Mouse (Mus musculus): ENCODE measurements around the gene Slc5a6.

The Slc5a6 gene

GRCm38 (mm10) chr5:31000122-31000521, 48.6 kb downstream of the Slc5a6 start:
- no peak for DNase-seq (ENCODE audit: low spot score)

- no peak for DNase-seq (ENCODE audit: low spot score)
These were observed 49.4 kb downstream of the Slc5a6 start for GRCm38 (mm10) chr5:30999324-30999723.

GRCm38 (mm10) chr5:30998306-30998705, 50.4 kb downstream of the Slc5a6 start:
- DNase-seq (ENCODE audit: low spot score): no peak

GRCm38 (mm10) chr5:30994910-30995635, 53.7 kb downstream of the Slc5a6 start:
- no peak for DNase-seq (ENCODE audit: low spot score)

DNA sequence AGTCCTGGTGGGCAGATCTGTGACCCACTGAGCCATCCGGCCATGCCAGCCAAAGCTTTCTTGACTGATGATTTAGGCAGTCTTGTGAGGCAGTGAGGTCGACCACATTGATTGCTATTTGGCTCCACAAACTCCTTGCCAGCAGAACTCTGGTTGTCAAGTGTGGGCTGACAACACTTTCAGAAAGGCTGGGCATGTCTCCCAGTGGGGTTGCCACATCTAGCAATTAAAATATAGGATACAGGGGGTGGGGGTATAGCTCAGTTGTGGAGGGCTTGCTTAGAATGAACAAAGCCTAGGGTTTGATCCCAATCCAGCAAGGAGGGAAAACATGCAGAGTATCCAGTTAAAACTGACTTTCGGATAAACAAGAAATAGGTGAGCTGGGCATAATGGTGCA, 54.6 kb downstream of the Slc5a6 start:
- no peak for DNase-seq (ENCODE audit: low spot score)

DNA sequence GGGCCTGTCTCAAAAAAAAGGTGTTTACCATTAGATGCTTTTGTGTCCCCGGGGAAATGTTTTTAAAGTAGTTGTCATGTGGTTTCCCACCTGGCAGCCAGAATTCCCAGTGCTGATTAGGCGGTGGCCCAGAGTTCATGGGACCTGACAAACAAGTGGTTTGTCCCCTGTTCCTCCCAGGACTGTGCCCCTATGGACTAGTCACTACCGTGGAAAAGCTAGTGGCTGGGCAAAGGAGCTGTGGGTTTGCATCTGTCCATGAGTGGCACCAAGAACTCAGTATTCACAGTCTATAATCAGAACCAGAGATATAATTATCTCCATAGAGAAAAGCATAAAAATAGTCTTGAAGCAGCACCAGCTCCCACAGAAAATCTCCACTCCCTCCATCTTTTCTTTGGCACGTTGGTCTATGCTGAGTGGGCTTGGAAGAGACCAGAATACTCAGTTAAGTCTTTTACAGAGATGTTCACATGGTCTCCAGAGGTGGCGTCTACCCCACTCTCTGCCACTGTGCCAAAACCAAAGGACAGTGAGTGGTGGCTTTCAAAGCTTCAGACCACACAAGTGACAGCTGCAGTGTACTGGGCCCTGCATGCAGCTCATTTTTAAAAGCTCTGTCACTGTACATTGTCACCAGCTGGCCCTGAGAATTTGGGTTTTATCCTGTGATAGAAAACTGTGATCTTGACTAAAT, 55.6 kb downstream of the Slc5a6 start:
- no peak for DNase-seq (ENCODE audit: low spot score)
